Mouse (Mus musculus) lung, embryonic 16.5 days (tissue): ENCODE data around the gene Akr1c20. TPM values are rescaled to one million over a fixed set of nuclear protein-coding genes. Genes with fewer than 3 reads are reported as not detected.

ENCODE experiments used
- ATAC-seq: fragments of 200-750 bp; cut with Nextera tagmentation; 2 replicates; pipeline ENCODE4 v1.8.0; 2017; ENCODE audit warnings: low read depth, mild to moderate bottlenecking, moderate library complexity
- H3K27ac ChIP-seq: fragments of 300-500 bp; sonication (generic); 2 replicates; pipeline ENCODE4 v1.5.1; 2014; ENCODE audit warnings: mild to moderate bottlenecking, control low read depth, low read length
- H3K27me3 ChIP-seq: fragments of 300-500 bp; sonication (generic); 2 replicates; pipeline ENCODE4 v1.6.1; 2014; ENCODE audit warnings: low read depth, low read length, mixed read lengths; ENCODE audit not compliant: control insufficient read depth, insufficient read depth
- H3K36me3 ChIP-seq: fragments of 300-500 bp; sonication (generic); 2 replicates; pipeline ENCODE4 v1.6.1; 2014; ENCODE audit warnings: low read length; ENCODE audit not compliant: control insufficient read depth, insufficient read depth
- H3K4me1 ChIP-seq: fragments of 300-500 bp; sonication (generic); replicated peaks from 2 replicates; pipeline ENCODE4 v1.6.1; 2014; ENCODE audit warnings: low read length, mixed read lengths; ENCODE audit not compliant: control insufficient read depth, insufficient read depth
- H3K4me2 ChIP-seq: fragments of 300-500 bp; sonication (generic); 2 replicates; pipeline ENCODE4 v1.6.1; 2014; ENCODE audit warnings: low read depth, low read length, control low read depth
- H3K4me3 ChIP-seq: fragments of 300-500 bp; sonication (generic); 2 replicates; pipeline ENCODE4 v1.5.1; 2014; ENCODE audit warnings: mild to moderate bottlenecking, low read length, control low read depth
- H3K9ac ChIP-seq: fragments of 300-500 bp; sonication (generic); 2 replicates; pipeline ENCODE4 v1.6.1; 2014; ENCODE audit warnings: low read length, control low read depth
- H3K9me3 ChIP-seq: fragments of 300-500 bp; sonication (generic); 2 replicates; pipeline ENCODE4 v1.6.1; 2016; ENCODE audit warnings: low read length; ENCODE audit not compliant: control insufficient read depth
- WGBS: fragments of 180-500 bp; shearing (Covaris S2); extraction: QIAGEN DNeasy Blood & Tissue Kit; methylation state at CpG from one replicate; pipeline ENCODE4 v1.1.7; 2014; 5-methylcytosine and 5-hydroxymethylcytosine counted together
- polyA plus RNA-seq: library from polyadenylated mRNA; unstranded; fragments of >200 nt; fragmentation: Nextera tagmentation; extraction: Ambion mirVana; gene quantifications from 2 replicates; pipeline ENCODE4 v1.2.1, GENCODE M21; 2015

Akr1c20 gene
- polyA plus RNA-seq: not detected in 2 replicates

GRCm38 (mm10) chr13:4523201-4523838 lies at the start of gene Akr1c20:
Akr1c20 (minus strand) TSS chr13:4523345.
- WGBS: 52% methylated on average over 2 of the region's 2 CpGs
- Histone ChIP-seq H3K9me3 (no peaks in the 10 kb centered on the region), H3K27ac (no peak within 1 kb of the TSS), H3K9ac (no peak within 1 kb of the TSS), H3K4me3 (no peak within 1 kb of the TSS), H3K27me3 (no peaks in the 10 kb centered on the region), H3K4me2 (no peak within 1 kb of the TSS), H3K4me1 (no peaks in the 10 kb centered on the region), H3K36me3 (no peaks in the 10 kb centered on the region)
- no peak for ATAC-seq

GRCm38 (mm10) chr13:4565996-4566395 lies 42.9 kb upstream of the Akr1c20 start:
- Histone ChIP-seq H3K27me3 (no peaks in the 10 kb centered on the region), H3K27ac (no peak overlapping the region), H3K9ac (no peak overlapping the region), H3K4me1 (no peaks in the 10 kb centered on the region), H3K36me3 (no peaks in the 10 kb centered on the region), H3K9me3 (no peaks in the 10 kb centered on the region), H3K4me2 (no peak overlapping the region), H3K4me3 (no peak overlapping the region)
- 86% methylated on average over 2 of the region's 2 CpGs for WGBS
- no peak for ATAC-seq

GRCm38 (mm10) chr13:4560500-4560899 lies 37.4 kb upstream of the Akr1c20 start:
- Histone ChIP-seq H3K27me3 (no peaks in the 10 kb centered on the region), H3K4me3 (no peak overlapping the region), H3K9me3 (no peaks in the 10 kb centered on the region), H3K27ac (no peak overlapping the region), H3K9ac (no peak overlapping the region), H3K36me3 (no peaks in the 10 kb centered on the region), H3K4me1 (no peaks in the 10 kb centered on the region), H3K4me2 (no peak overlapping the region)
- no peak for ATAC-seq

- no peak overlapping the region for H3K9ac ChIP-seq
- no peaks in the 10 kb centered on the region for H3K4me1 ChIP-seq
- H3K27me3 ChIP-seq: no peaks in the 10 kb centered on the region
- H3K36me3 ChIP-seq: no peaks in the 10 kb centered on the region
- 60% methylated on average over 1 of the region's 1 CpGs for WGBS
- ATAC-seq: no peak
- no peak overlapping the region for H3K4me3 ChIP-seq
- H3K4me2 ChIP-seq: no peak overlapping the region
- H3K9me3 ChIP-seq: no peaks in the 10 kb centered on the region
- H3K27ac ChIP-seq: no peak overlapping the region
These were observed 36.0 kb upstream of the Akr1c20 start for GRCm38 (mm10) chr13:4559143-4559542.

GRCm38 (mm10) chr13:4514811-4515210 lies 8.3 kb downstream of the Akr1c20 start:
- H3K4me2 ChIP-seq: no peak overlapping the region
- no peak overlapping the region for H3K4me3 ChIP-seq
- H3K27ac ChIP-seq: no peak overlapping the region
- H3K9me3 ChIP-seq: no peaks in the 10 kb centered on the region
- WGBS: 74% methylated on average over 2 of the region's 2 CpGs
- H3K36me3 ChIP-seq: no peaks in the 10 kb centered on the region
- no peak overlapping the region for H3K9ac ChIP-seq
- ATAC-seq: no peak
- no peaks in the 10 kb centered on the region for H3K4me1 ChIP-seq
- no peaks in the 10 kb centered on the region for H3K27me3 ChIP-seq

- no peaks in the 10 kb centered on the region for H3K4me1 ChIP-seq
- H3K4me2 ChIP-seq: no peak overlapping the region
- no peak for ATAC-seq
- H3K9me3 ChIP-seq: no peaks in the 10 kb centered on the region
- 36% methylated on average over 1 of the region's 1 CpGs for WGBS
- no peak overlapping the region for H3K9ac ChIP-seq
- no peaks in the 10 kb centered on the region for H3K36me3 ChIP-seq
- H3K27me3 ChIP-seq: no peaks in the 10 kb centered on the region
- no peak overlapping the region for H3K4me3 ChIP-seq
- no peak overlapping the region for H3K27ac ChIP-seq
These were observed 55.2 kb downstream of the Akr1c20 start for GRCm38 (mm10) chr13:4467896-4468295.

GRCm38 (mm10) chr13:4465641-4466040 lies 57.5 kb downstream of the Akr1c20 start:
- no peaks in the 10 kb centered on the region for H3K4me1 ChIP-seq
- no peak overlapping the region for H3K4me2 ChIP-seq
- no peak overlapping the region for H3K4me3 ChIP-seq
- H3K36me3 ChIP-seq: no peaks in the 10 kb centered on the region
- no peaks in the 10 kb centered on the region for H3K9me3 ChIP-seq
- H3K9ac ChIP-seq: no peak overlapping the region
- no peak for ATAC-seq
- no peak overlapping the region for H3K27ac ChIP-seq
- 87% methylated on average over 2 of the region's 2 CpGs for WGBS
- H3K27me3 ChIP-seq: no peaks in the 10 kb centered on the region

Other genes starting within 250 kb of the Akr1c20 start
- 1.2 and 2.5 TPM in 2 replicates for gene Akr1c12, start 243.9 kb downstream of the Akr1c20 start, polyA plus RNA-seq
- 0.15 TPM in 1 of 2 replicates, not detected in the other for gene Akr1c6, start 89.0 kb downstream of the Akr1c20 start, polyA plus RNA-seq
- gene Akr1c21, start 50.7 kb upstream of the Akr1c20 start, polyA plus RNA-seq: not detected in 2 replicates
- gene Akr1e1, start 85.8 kb upstream of the Akr1c20 start, polyA plus RNA-seq: 38.1 and 46.2 TPM in 2 replicates